Mouse (Mus musculus) midbrain, embryonic 14.5 days (tissue): ENCODE data around the gene Hint1. TPM values are rescaled to one million over a fixed set of nuclear protein-coding genes. Genes with fewer than 3 reads are reported as not detected.

Source experiments
- ATAC-seq: fragments of 200-750 bp; cut with Nextera tagmentation; 2 replicates; pipeline ENCODE4 v1.8.0; 2017; ENCODE audit warnings: moderate number of reproducible peaks, moderate library complexity; ENCODE audit not compliant: low FRiP score, low TSS enrichment
- DNase-seq: peaks from one replicate; pipeline ENCODE4 v3.0.0-alpha.2; 2015
- H3K27ac ChIP-seq: fragments of 300-500 bp; sonication (generic); replicated peaks from 2 replicates; pipeline ENCODE4 v1.5.1; 2014; ENCODE audit warnings: mild to moderate bottlenecking, low read depth, low read length, moderate library complexity
- H3K27me3 ChIP-seq: fragments of 300-500 bp; sonication (generic); 2 replicates; pipeline ENCODE4 v1.6.1; 2014; ENCODE audit warnings: low read length, control low read depth, mixed read lengths; ENCODE audit not compliant: control insufficient read depth, insufficient read depth
- H3K36me3 ChIP-seq: fragments of 300-500 bp; sonication (generic); 2 replicates; pipeline ENCODE4 v1.6.1; 2014; ENCODE audit warnings: low read length, control low read depth; ENCODE audit not compliant: control insufficient read depth, insufficient read depth
- H3K4me1 ChIP-seq: fragments of 300-500 bp; sonication (generic); 2 replicates; pipeline ENCODE4 v1.6.1; 2014; ENCODE audit warnings: mild to moderate bottlenecking, antibody characterized with exemption, low read length, control low read depth; ENCODE audit not compliant: control insufficient read depth, insufficient read depth
- H3K4me2 ChIP-seq: fragments of 300-500 bp; sonication (generic); 2 replicates; pipeline ENCODE4 v1.6.1; 2014; ENCODE audit warnings: mild to moderate bottlenecking, low read length, moderate library complexity
- H3K4me3 ChIP-seq: fragments of 300-500 bp; sonication (generic); replicated peaks from 2 replicates; pipeline ENCODE4 v1.5.1; 2014; ENCODE audit warnings: low read depth, low read length
- H3K9ac ChIP-seq: fragments of 300-500 bp; sonication (generic); replicated peaks from 2 replicates; pipeline ENCODE4 v1.6.1; 2014; ENCODE audit warnings: mild to moderate bottlenecking, low read length, moderate library complexity
- H3K9me3 ChIP-seq: fragments of 300-500 bp; sonication (generic); 2 replicates; pipeline ENCODE4 v1.6.1; 2016; ENCODE audit warnings: low read length, control low read depth, mixed read lengths; ENCODE audit not compliant: control insufficient read depth
- WGBS: fragments of 180-500 bp; shearing (Covaris S2); extraction: QIAGEN DNeasy Blood & Tissue Kit; methylation state at CpG from one replicate; pipeline ENCODE4 v1.1.7; 2014; 5-methylcytosine and 5-hydroxymethylcytosine counted together
- polyA plus RNA-seq: library from polyadenylated mRNA; unstranded; fragments of >200 nt; fragmentation: Nextera tagmentation; extraction: Ambion mirVana; gene quantifications from 2 replicates; pipeline ENCODE4 v1.2.1, GENCODE M21; 2014

Hint1 gene
- polyA plus RNA-seq, 1 experiment from 2014 or later = 751 TPM

GRCm38 (mm10) chr11:54909273-54909672, 43.1 kb downstream of the Hint1 start:
- Histone ChIP-seq H3K27me3 (no peaks in the 10 kb centered on the region), H3K9ac (no peak overlapping the region), H3K4me2 (no peak overlapping the region), H3K4me3 (no peak overlapping the region), H3K27ac (no peak overlapping the region), H3K9me3 (no peaks in the 10 kb centered on the region), H3K36me3 (peaks cover 14% of the 10 kb centered on the region; the same call in 1 of the 2 replicates), H3K4me1 (no peaks in the 10 kb centered on the region)
- ATAC-seq (no peak), DNase-seq (no peak)
- WGBS = 95% methylated on average over 11 of the region's 11 CpGs

DNA sequence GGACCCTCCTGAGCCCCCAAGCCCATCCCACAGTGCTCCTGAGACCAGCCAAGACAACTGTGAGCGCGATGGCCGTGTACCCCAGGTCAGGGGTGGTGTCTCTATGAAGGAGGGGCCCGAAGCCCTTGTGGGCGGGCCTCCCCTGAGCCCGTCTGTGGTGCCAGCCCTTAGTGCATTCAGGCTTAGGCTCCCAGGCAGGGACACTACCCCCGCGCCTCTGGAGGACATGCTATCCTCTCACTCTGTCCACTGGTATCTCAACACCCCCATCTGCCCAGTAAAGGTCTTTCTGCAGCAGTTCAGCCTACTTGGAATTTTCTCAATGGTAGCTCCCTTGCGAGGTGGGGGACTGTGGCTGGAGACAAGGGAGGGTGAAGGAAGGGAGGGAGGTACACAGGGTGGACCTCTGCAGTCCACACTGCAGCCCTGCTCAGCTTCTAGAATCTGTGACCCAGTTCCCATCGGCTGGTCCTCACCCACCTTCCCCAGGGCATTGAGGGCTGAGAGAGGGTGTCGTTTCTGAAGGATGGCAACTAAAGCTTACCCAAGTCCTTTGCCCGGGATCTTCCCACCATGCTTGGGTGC, 44.0 kb downstream of the Hint1 start:
- H3K4me1 ChIP-seq = no peaks in the 10 kb centered on the region
- no peak overlapping the region for H3K4me3 ChIP-seq
- H3K27me3 ChIP-seq = no peaks in the 10 kb centered on the region
- 91% methylated on average over 12 of the region's 12 CpGs for WGBS
- H3K27ac ChIP-seq = no peak overlapping the region
- H3K9ac ChIP-seq = no peak overlapping the region
- no peak for ATAC-seq
- H3K4me2 ChIP-seq = no peak overlapping the region
- peaks cover 16% of the 10 kb centered on the region; the same call in 1 of the 2 replicates for H3K36me3 ChIP-seq
- no peak for DNase-seq
- H3K9me3 ChIP-seq = no peaks in the 10 kb centered on the region

DNA sequence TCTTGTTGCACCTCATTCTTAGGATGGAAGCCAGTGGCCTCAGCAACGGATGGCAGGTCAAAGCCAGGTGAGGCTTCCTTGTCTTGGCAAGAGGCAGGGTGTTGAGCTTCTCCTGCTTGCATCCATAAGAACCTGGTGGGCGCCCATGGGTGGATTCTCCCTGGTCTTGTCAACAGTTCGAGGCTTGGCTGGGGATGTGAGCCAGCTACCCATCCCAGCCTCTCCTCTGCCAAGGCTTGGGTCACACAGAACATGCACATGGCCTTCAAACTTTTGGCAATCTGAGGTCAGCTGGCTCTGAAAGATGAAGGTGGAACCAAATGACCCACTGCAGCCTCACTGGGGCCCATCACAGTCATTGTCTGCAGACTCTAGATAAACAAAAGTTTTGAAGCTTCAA, 45.0 kb downstream of the Hint1 start:
- 95% methylated on average over 3 of the region's 3 CpGs for WGBS
- Histone ChIP-seq H3K4me2 (no peak overlapping the region), H3K27me3 (no peaks in the 10 kb centered on the region), H3K9ac (no peak overlapping the region), H3K36me3 (peaks cover 19% of the 10 kb centered on the region; the same call in 1 of the 2 replicates), H3K4me3 (no peak overlapping the region), H3K9me3 (no peaks in the 10 kb centered on the region), H3K27ac (no peak overlapping the region), H3K4me1 (no peaks in the 10 kb centered on the region)
- ATAC-seq = no peak
- DNase-seq = no peak

DNA sequence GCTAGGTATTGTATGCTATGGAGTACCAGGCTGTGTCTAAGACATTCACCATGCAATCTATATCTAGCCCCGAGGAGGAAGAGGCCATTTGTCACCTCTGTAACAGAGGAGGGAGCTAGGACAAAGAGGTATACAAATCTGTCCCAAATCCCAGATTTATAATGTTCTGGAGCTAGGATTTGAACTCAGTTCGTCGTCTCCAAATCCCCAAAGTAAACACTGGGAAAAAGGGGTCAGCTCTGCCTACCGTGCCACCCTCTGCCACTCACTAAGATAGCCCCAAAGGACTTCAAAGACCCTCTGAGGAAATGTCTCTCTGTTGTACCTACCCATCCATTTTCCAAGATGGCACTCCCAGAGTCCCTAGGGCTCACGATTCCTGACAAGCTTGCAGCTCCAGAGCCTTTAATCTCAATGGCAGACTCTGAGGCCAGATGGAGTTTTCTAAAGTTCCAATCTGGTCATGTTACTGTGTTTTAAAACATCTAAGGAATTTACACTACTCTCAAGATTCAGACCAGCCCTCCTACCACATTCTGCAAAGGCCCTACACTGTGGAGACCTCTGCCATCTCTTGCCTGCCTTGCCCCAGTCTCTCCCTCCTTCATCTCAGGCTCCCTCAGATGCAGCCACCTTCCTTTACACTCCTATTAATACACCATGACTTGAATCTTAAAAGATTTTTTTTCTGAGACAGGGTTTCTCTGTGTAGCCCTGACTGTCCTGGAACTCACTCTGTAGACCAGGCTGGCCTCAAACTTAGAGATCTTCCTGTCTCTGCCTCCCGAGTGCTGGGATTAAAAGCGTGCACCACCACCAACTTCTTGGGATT, 45.7 kb downstream of the Hint1 start:
- Histone ChIP-seq H3K4me2 (no peak overlapping the region), H3K9me3 (no peaks in the 10 kb centered on the region), H3K9ac (no peak overlapping the region), H3K36me3 (peaks cover 23% of the 10 kb centered on the region), H3K27ac (no peak overlapping the region), H3K27me3 (no peaks in the 10 kb centered on the region), H3K4me3 (no peak overlapping the region), H3K4me1 (no peaks in the 10 kb centered on the region)
- WGBS = 92% methylated on average over 7 of the region's 7 CpGs
- no peak for ATAC-seq
- no peak for DNase-seq

- H3K4me2 ChIP-seq = no peak overlapping the region
- H3K4me1 ChIP-seq = no peaks in the 10 kb centered on the region
- no peak overlapping the region for H3K27ac ChIP-seq
- H3K4me3 ChIP-seq = no peak overlapping the region
- WGBS = 88% methylated on average over 9 of the region's 9 CpGs
- H3K36me3 ChIP-seq = peaks cover 31% of the 10 kb centered on the region
- H3K27me3 ChIP-seq = no peaks in the 10 kb centered on the region
- H3K9me3 ChIP-seq = no peaks in the 10 kb centered on the region
- DNase-seq (no peak), ATAC-seq (no peak)
- H3K9ac ChIP-seq = no peak overlapping the region
Measured at GRCm38 (mm10) chr11:54912503-54913316, 46.5 kb downstream of the Hint1 start.

DNA sequence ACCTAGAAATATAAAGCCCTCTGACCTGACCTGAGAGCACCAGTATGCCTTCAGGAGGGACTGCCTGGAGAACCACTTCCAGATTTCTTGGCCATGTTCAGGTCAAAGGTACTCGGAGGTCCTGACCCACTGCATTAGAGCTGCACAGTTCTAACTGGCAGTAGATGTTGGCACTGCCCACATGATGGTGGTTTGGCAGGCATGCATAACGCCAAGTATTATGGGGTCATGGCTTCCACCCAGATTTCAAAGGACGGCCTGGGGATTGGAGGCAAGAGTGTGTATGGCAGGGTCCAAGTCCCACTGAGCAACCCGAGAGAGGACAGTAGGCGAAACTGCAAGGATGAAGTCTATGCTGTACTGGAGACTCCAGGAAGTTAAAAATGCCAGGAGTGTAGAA, 47.7 kb downstream of the Hint1 start:
- no peak for ATAC-seq
- H3K4me2 ChIP-seq = no peak overlapping the region
- 95% methylated on average over 5 of the region's 5 CpGs for WGBS
- H3K36me3 ChIP-seq = peaks cover 40% of the 10 kb centered on the region
- H3K9ac ChIP-seq = no peak overlapping the region
- no peaks in the 10 kb centered on the region for H3K27me3 ChIP-seq
- H3K4me1 ChIP-seq = no peaks in the 10 kb centered on the region
- H3K9me3 ChIP-seq = no peaks in the 10 kb centered on the region
- no peak overlapping the region for H3K4me3 ChIP-seq
- H3K27ac ChIP-seq = no peak overlapping the region
- DNase-seq = no peak

- ATAC-seq = no peak
- no peaks in the 10 kb centered on the region for H3K9me3 ChIP-seq
Measured at GRCm38 (mm10) chr11:54917461-54917860, 51.3 kb downstream of the Hint1 start.

GRCm38 (mm10) chr11:54918273-54918672, 52.1 kb downstream of the Hint1 start:
- DNase-seq (no peak), ATAC-seq (no peak)
- no peaks in the 10 kb centered on the region for H3K9me3 ChIP-seq
- WGBS = 92% methylated on average over 4 of the region's 4 CpGs
- no peak overlapping the region for H3K9ac ChIP-seq
- H3K27ac ChIP-seq = no peak overlapping the region
- H3K36me3 ChIP-seq = peaks cover 51% of the 10 kb centered on the region
- no peak overlapping the region for H3K4me2 ChIP-seq
- H3K27me3 ChIP-seq = no peaks in the 10 kb centered on the region
- H3K4me1 ChIP-seq = no peaks in the 10 kb centered on the region
- H3K4me3 ChIP-seq = no peak overlapping the region

More at GRCm38 (mm10) chr11:54917461-54917860, 51.3 kb downstream of the Hint1 start:
- H3K4me1 ChIP-seq = no peaks in the 10 kb centered on the region
- no peak for DNase-seq
- 96% methylated on average over 7 of the region's 7 CpGs for WGBS
- no peak overlapping the region for H3K4me3 ChIP-seq
- H3K9ac ChIP-seq = no peak overlapping the region
- no peak overlapping the region for H3K4me2 ChIP-seq
- peaks cover 42% of the 10 kb centered on the region for H3K36me3 ChIP-seq
- no peak overlapping the region for H3K27ac ChIP-seq
- no peaks in the 10 kb centered on the region for H3K27me3 ChIP-seq
